Comparison of ENCODE assay signal across 8 mouse cellular contexts in the genomic region with DNA sequence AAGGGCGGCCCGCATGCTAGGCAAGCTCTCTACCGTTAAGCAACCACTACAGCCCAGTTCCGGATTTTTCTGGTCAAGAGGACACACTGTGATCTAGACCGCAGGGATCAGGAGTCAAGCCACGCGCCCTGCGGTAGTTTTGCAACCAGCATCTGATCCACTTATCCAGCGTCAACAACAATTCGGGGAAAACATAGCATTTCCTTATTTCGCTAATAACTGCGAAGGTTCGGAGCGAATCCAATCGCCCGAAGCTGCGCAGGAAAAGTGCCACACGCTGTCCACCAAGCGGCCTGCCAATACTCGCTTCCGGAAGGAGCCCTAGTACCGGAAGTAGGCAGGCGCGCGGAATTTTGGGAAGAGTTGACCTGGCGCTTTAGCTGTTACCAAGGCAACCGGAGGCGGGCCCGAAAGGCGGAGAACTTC. TPM values are rescaled to one million over a fixed set of nuclear protein-coding genes. Genes with fewer than 3 reads are reported as not detected.
A peak's percentile ranks its signal among the peaks of the same experiment; 100 is the strongest.
DNase-seq lines count a peak whose midpoint lies in the region; ATAC-seq and TF ChIP-seq lines count a peak whose summit lies in the region.

No protein-coding gene starts in this region.

- no peak for TF ChIP-seq CTCF in bone marrow macrophage, adult 2 months (IDR thresholded peaks at IDR 0.05; ENCODE audit: low read depth, low read length)
- no peak for TF ChIP-seq CTCF in embryonic fibroblast, embryonic 13.5 days (IDR thresholded peaks at IDR 0.05; ENCODE audit: borderline replicate concordance, insufficient read depth, low read length)

- peak; percentile 96 for DNase-seq in 416B (ENCODE audit: low read depth)
- peak; percentile 87 to 91 for DNase-seq in heart, adult 9 months (ENCODE audit: low spot score in 2 of 2)
- peak; percentile 76 to 82 for DNase-seq in monocyte, adult 2 months (ENCODE audit: low read depth in 1 of 2, low spot score in 2 of 2)
- DNase-seq in spleen, postnatal 36 days (ENCODE audit: low spot score in 2 of 2) = peak; percentile 87 to 89

- peaks cover 7% of the 10 kb centered on the region; the same call in 1 of the 2 replicates for H3K4me1 ChIP-seq in bone marrow macrophage, adult 2 months (ENCODE audit: control insufficient read depth, insufficient read depth, low read length)
- H3K4me1 ChIP-seq in embryonic fibroblast, embryonic 13.5 days (ENCODE audit: control insufficient read depth, insufficient read depth, low read length) = no peaks in the 10 kb centered on the region
- 0 out of 2 replicates have a peak, but pooled peaks cover under 1% of the 10 kb centered on the region for H3K4me1 ChIP-seq in kidney, embryonic 14.5 days (ENCODE audit: control insufficient read depth, insufficient read depth, low read length)
- peaks cover 6% of the 10 kb centered on the region for H3K4me1 ChIP-seq in limb, embryonic 15.5 days

- TF ChIP-seq POLR2A in bone marrow macrophage, adult 2 months (IDR thresholded peaks at IDR 0.05; ENCODE audit: borderline replicate concordance, low read depth, low read length) = peak; percentile 60; the same call in 1 of the 2 replicates
- peak; percentile 92 for TF ChIP-seq POLR2A in embryonic fibroblast, embryonic 13.5 days (IDR thresholded peaks at IDR 0.05; ENCODE audit: low read depth, low read length)

- no peaks in the 10 kb centered on the region for H3K9me3 ChIP-seq in kidney, embryonic 14.5 days (ENCODE audit: control insufficient read depth, low read length)
- H3K9me3 ChIP-seq in limb, embryonic 15.5 days = no peaks in the 10 kb centered on the region

- peak overlapping the region; percentile 65 for H3K4me3 ChIP-seq in bone marrow macrophage, adult 2 months (ENCODE audit: insufficient read depth, low read length)
- H3K4me3 ChIP-seq in embryonic fibroblast, embryonic 13.5 days (ENCODE audit: insufficient read depth, low read length) = peak overlapping the region; percentile 37
- H3K4me3 ChIP-seq in kidney, embryonic 14.5 days (ENCODE audit: low read length) = peak overlapping the region; percentile 49
- peak overlapping the region; percentile 44 for H3K4me3 ChIP-seq in limb, embryonic 15.5 days

- peak overlapping the region; percentile 71 for H3K4me2 ChIP-seq in kidney, embryonic 14.5 days (replicated peaks; ENCODE audit: low read depth, low read length)
- H3K4me2 ChIP-seq in limb, embryonic 15.5 days = peak overlapping the region; percentile 67

- H3K36me3 ChIP-seq in kidney, embryonic 14.5 days (ENCODE audit: control insufficient read depth, insufficient read depth, low read length) = no peaks in the 10 kb centered on the region
- H3K36me3 ChIP-seq in limb, embryonic 15.5 days = no peaks in the 10 kb centered on the region

- WGBS in kidney, embryonic 14.5 days = under 1% methylated on average over 30 of the region's 30 CpGs
- WGBS in limb, embryonic 15.5 days = 2% methylated on average over 30 of the region's 30 CpGs

- peak overlapping the region; percentile 100 for H3K27ac ChIP-seq in bone marrow macrophage, adult 2 months (ENCODE audit: insufficient read depth, low read depth, low read length)
- H3K27ac ChIP-seq in embryonic fibroblast, embryonic 13.5 days (ENCODE audit: insufficient read depth, low read length) = peak overlapping the region; percentile 63
- H3K27ac ChIP-seq in kidney, embryonic 14.5 days (ENCODE audit: low read depth, low read length) = peak overlapping the region; percentile 81; the same call in 1 of the 2 replicates
- H3K27ac ChIP-seq in limb, embryonic 15.5 days = peak overlapping the region; percentile 71

- H3K27me3 ChIP-seq in kidney, embryonic 14.5 days (ENCODE audit: control insufficient read depth, insufficient read depth, low read length) = no peaks in the 10 kb centered on the region
- no peaks in the 10 kb centered on the region for H3K27me3 ChIP-seq in limb, embryonic 15.5 days

- peak overlapping the region; percentile 71 for H3K9ac ChIP-seq in kidney, embryonic 14.5 days (ENCODE audit: low read depth, low read length)
- peak overlapping the region; percentile 34 for H3K9ac ChIP-seq in limb, embryonic 15.5 days

- peak; percentile 85 for ATAC-seq in kidney, embryonic 14.5 days (ENCODE audit: low FRiP score, low TSS enrichment)
- ATAC-seq in limb, embryonic 15.5 days (ENCODE audit: insufficient number of reproducible peaks, low FRiP score, low TSS enrichment, low read depth) = peak; percentile 59; the same call in 1 of the 2 replicates

RNA-seq across cellular contexts. Expression of a gene that starts 4.5 kb away (rescaled TPM):
- 3.7 and 5.0 TPM in 2 replicates for polyA plus RNA-seq in bone marrow macrophage, adult 2 months (2012; ENCODE audit: insufficient read depth, insufficient read length, missing spikeins)
- 4.7 and 5.2 TPM in 2 replicates for polyA plus RNA-seq in embryonic fibroblast, embryonic 13.5 days (2011; ENCODE audit: insufficient read length, low read depth, missing spikeins)
- polyA plus RNA-seq in kidney, embryonic 14.5 days (2014; fragmentation: Nextera tagmentation; extraction: Ambion mirVana) = 22.7 and 26.8 TPM in 2 replicates
- polyA plus RNA-seq in limb, embryonic 15.5 days (2015; fragmentation: Nextera tagmentation; extraction: Ambion mirVana) = 14.3 and 14.5 TPM in 2 replicates

Comparison
In these comparisons a context has a peak if more than half of its experiments do, and no peak if none do; other contexts are left out.
1. Peak in every context shown above with its lines: DNase-seq, ATAC-seq, H3K4me3 ChIP-seq and H3K27ac ChIP-seq.